Mouse (Mus musculus): ENCODE measurements around the gene Zglp1. TPM values are rescaled to one million over a fixed set of nuclear protein-coding genes. Genes with fewer than 3 reads are reported as not detected.

Gene Zglp1
- polyA plus RNA-seq, 1 experiment from 2014 or later, result 1.1 TPM

- ATAC-seq (ENCODE audit: insufficient number of reproducible peaks, insufficient read depth, low FRiP score, low read depth), result no peak
- H3K36me3 ChIP-seq (ENCODE audit: control insufficient read depth, insufficient read depth, low read length), result no peaks in the 10 kb centered on the region
- H3K27ac ChIP-seq (replicated peaks in 1 of 2; ENCODE audit: control insufficient read depth in 1 of 2, insufficient read depth in 1 of 2, low read depth in 2 of 2, low read length in 2 of 2), result no peak overlapping the region
- WGBS, result 3% methylated on average over 22 of the region's 22 CpGs
- peak overlapping the region; percentile 71 for H3K4me2 ChIP-seq (ENCODE audit: low read length)
- peaks cover 3% of the 10 kb centered on the region; the same call in 1 of the 2 replicates for H3K9me3 ChIP-seq (ENCODE audit: control insufficient read depth, low read length)
- H3K27me3 ChIP-seq (ENCODE audit: control insufficient read depth, insufficient read depth, low read length), result peaks cover 73% of the 10 kb centered on the region
- H3K9ac ChIP-seq (ENCODE audit: low read length), result 0 out of 2 replicates have a peak overlapping the region, but pooled peaks have one; percentile 19
- peaks cover 25 to 40% of the 10 kb centered on the region in 2 experiments for H3K4me1 ChIP-seq (ENCODE audit: control insufficient read depth in 2 of 2, insufficient read depth in 2 of 2, low read length in 2 of 2)
- peak overlapping the region in 1 of 2 experiments; percentile 36; a peak in 2 of 4 replicates for H3K4me3 ChIP-seq (ENCODE audit: control insufficient read depth in 1 of 2, insufficient read depth in 1 of 2, low read depth in 1 of 2, low read length in 2 of 2)
Measured at GRCm38 (mm10) chr9:21036666-21037065, 30.2 kb downstream of the Zglp1 start.

DNA sequence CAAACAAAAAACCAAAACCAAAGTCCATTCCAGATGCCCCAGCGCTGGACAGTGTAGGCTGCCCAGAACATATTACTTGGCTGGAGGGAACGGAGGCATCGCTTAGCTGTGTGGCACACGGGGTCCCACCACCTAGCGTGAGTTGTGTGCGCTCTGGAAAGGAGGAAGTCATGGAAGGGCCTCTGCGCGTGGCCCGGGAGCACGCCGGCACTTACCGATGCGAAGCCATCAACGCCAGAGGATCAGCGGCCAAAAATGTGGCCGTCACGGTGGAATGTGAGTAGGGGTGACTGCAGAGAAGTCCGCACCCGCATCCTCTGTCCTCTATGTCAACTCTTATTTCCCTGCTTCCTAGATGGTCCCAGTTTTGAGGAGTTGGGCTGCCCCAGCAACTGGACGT lies 30.7 kb downstream of the Zglp1 start:
- peaks cover 3% of the 10 kb centered on the region; the same call in 1 of the 2 replicates for H3K9me3 ChIP-seq (ENCODE audit: control insufficient read depth, low read length)
- no peak overlapping the region for H3K27ac ChIP-seq (replicated peaks in 1 of 2; ENCODE audit: control insufficient read depth in 1 of 2, insufficient read depth in 1 of 2, low read depth in 2 of 2, low read length in 2 of 2)
- no peak for ATAC-seq (ENCODE audit: insufficient number of reproducible peaks, insufficient read depth, low FRiP score, low read depth)
- peaks cover 26 to 42% of the 10 kb centered on the region in 2 experiments for H3K4me1 ChIP-seq (ENCODE audit: control insufficient read depth in 2 of 2, insufficient read depth in 2 of 2, low read length in 2 of 2)
- no peak overlapping the region for H3K9ac ChIP-seq (ENCODE audit: low read length)
- WGBS, result 6% methylated on average over 20 of the region's 20 CpGs
- H3K4me3 ChIP-seq (ENCODE audit: control insufficient read depth in 1 of 2, insufficient read depth in 1 of 2, low read depth in 1 of 2, low read length in 2 of 2), result peak overlapping the region in 1 of 2 experiments; percentile 36; a peak in 1 of 4 replicates
- peak overlapping the region; percentile 71; the same call in 1 of the 2 replicates for H3K4me2 ChIP-seq (ENCODE audit: low read length)
- no peaks in the 10 kb centered on the region for H3K36me3 ChIP-seq (ENCODE audit: control insufficient read depth, insufficient read depth, low read length)
- peaks cover 75% of the 10 kb centered on the region for H3K27me3 ChIP-seq (ENCODE audit: control insufficient read depth, insufficient read depth, low read length)

DNA sequence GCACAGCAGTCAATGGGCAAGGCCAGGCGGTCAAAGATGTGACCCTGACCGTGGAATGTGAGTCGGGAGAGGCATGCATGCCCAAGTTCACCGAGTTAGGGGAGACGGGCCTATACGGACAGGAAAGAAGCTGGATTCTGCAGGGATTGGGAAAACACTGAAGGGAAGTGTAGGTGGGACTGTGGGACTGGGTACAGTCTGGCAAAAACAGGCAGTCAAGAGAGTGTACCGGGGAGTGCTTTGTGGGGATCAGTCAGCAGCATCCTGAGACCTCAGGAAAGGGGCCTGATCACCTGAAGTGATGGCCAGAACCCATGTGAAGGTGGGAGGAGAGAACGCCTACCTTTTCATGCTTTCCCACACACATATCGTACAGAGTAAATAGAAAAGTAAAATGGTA lies 31.3 kb downstream of the Zglp1 start:
- Histone ChIP-seq H3K4me1 (ENCODE audit: control insufficient read depth in 2 of 2, insufficient read depth in 2 of 2, low read length in 2 of 2) (peaks cover 28 to 43% of the 10 kb centered on the region in 2 experiments), H3K9ac (ENCODE audit: low read length) (no peak overlapping the region), H3K36me3 (ENCODE audit: control insufficient read depth, insufficient read depth, low read length) (no peaks in the 10 kb centered on the region), H3K4me2 (ENCODE audit: low read length) (no peak overlapping the region), H3K9me3 (ENCODE audit: control insufficient read depth, low read length) (peaks cover 3% of the 10 kb centered on the region; the same call in 1 of the 2 replicates), H3K4me3 (ENCODE audit: control insufficient read depth in 1 of 2, insufficient read depth in 1 of 2, low read depth in 1 of 2, low read length in 2 of 2) (no peak overlapping the region), H3K27me3 (ENCODE audit: control insufficient read depth, insufficient read depth, low read length) (peaks cover 75% of the 10 kb centered on the region), H3K27ac (replicated peaks in 1 of 2; ENCODE audit: control insufficient read depth in 1 of 2, insufficient read depth in 1 of 2, low read depth in 2 of 2, low read length in 2 of 2) (no peak overlapping the region)
- ATAC-seq (ENCODE audit: insufficient number of reproducible peaks, insufficient read depth, low FRiP score, low read depth), result no peak
- 32% methylated on average over 9 of the region's 9 CpGs for whole genome bisulfite sequencing

DNA sequence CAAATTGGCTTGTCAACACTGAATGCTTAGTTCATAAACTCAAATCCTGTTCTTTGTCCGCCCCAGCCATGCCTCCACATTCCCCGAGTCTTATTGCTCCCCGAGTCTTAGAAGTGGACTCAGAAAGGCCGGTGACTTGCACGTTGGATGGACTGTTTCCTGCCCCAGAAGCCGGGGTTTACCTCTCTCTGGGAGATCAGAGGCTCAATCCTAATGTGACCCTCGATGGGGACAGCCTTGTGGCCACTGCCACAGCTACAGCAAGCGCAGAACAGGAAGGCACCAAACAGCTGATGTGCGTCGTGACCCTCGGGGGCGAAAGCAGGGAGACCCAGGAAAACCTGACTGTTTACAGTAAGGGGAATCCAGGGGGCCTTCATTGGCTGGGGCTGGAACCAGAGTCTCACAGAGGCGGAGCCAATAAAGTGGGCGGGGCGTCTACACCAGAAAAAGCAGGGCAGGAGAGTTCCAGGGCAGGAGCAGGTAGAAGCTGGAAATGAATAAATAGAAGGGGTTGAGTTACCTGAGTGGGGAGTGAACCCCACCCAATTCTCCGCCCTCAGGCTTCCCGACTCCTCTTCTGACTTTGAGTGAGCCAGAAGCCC lies 32.3 kb downstream of the Zglp1 start:
- no peak for ATAC-seq (ENCODE audit: insufficient number of reproducible peaks, insufficient read depth, low FRiP score, low read depth)
- no peak overlapping the region for H3K4me2 ChIP-seq (ENCODE audit: low read length)
- peaks cover 35 to 53% of the 10 kb centered on the region in 2 experiments for H3K4me1 ChIP-seq (ENCODE audit: control insufficient read depth in 2 of 2, insufficient read depth in 2 of 2, low read length in 2 of 2)
- H3K27me3 ChIP-seq (ENCODE audit: control insufficient read depth, insufficient read depth, low read length), result peaks cover 80% of the 10 kb centered on the region
- no peak overlapping the region for H3K27ac ChIP-seq (replicated peaks in 1 of 2; ENCODE audit: control insufficient read depth in 1 of 2, insufficient read depth in 1 of 2, low read depth in 2 of 2, low read length in 2 of 2)
- no peaks in the 10 kb centered on the region for H3K36me3 ChIP-seq (ENCODE audit: control insufficient read depth, insufficient read depth, low read length)
- H3K9ac ChIP-seq (ENCODE audit: low read length), result no peak overlapping the region
- H3K4me3 ChIP-seq (ENCODE audit: control insufficient read depth in 1 of 2, insufficient read depth in 1 of 2, low read depth in 1 of 2, low read length in 2 of 2), result no peak overlapping the region
- peaks cover 3% of the 10 kb centered on the region; the same call in 1 of the 2 replicates for H3K9me3 ChIP-seq (ENCODE audit: control insufficient read depth, low read length)
- 5% methylated on average over 17 of the region's 17 CpGs for WGBS

DNA sequence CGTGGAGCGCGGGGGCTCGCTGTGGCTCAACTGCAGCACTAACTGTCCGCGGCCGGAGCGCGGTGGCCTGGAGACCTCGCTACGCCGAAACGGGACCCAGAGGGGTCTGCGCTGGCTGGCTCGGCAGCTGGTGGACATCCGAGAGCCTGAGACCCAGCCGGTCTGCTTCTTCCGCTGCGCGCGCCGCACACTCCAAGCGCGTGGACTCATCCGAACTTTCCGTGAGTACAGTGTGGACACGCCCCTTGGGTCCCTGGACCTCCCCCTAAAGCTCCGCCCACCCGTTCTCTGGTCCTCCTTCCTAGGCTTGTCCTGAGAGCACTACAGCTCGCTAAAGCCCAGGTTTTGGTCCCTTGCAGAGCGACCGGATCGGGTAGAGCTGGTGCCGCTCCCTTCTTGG lies 33.8 kb downstream of the Zglp1 start:
- H3K4me1 ChIP-seq (ENCODE audit: control insufficient read depth in 2 of 2, insufficient read depth in 2 of 2, low read length in 2 of 2), result peaks cover 39 to 58% of the 10 kb centered on the region in 2 experiments
- peak; percentile 27; the same call in 1 of the 2 replicates for ATAC-seq (ENCODE audit: insufficient number of reproducible peaks, insufficient read depth, low FRiP score, low read depth)
- peak overlapping the region; percentile 65 for H3K9ac ChIP-seq (ENCODE audit: low read length)
- no peak overlapping the region for H3K27ac ChIP-seq (replicated peaks in 1 of 2; ENCODE audit: control insufficient read depth in 1 of 2, insufficient read depth in 1 of 2, low read depth in 2 of 2, low read length in 2 of 2)
- 1% methylated on average over 34 of the region's 34 CpGs for WGBS
- peak overlapping the region; percentile 83 for H3K4me2 ChIP-seq (ENCODE audit: low read length)
- peak overlapping the region; percentile 54 to 55 for H3K4me3 ChIP-seq (ENCODE audit: control insufficient read depth in 1 of 2, insufficient read depth in 1 of 2, low read depth in 1 of 2, low read length in 2 of 2)
- H3K36me3 ChIP-seq (ENCODE audit: control insufficient read depth, insufficient read depth, low read length), result no peaks in the 10 kb centered on the region
- H3K27me3 ChIP-seq (ENCODE audit: control insufficient read depth, insufficient read depth, low read length), result peaks cover 71% of the 10 kb centered on the region
- no peaks in the 10 kb centered on the region for H3K9me3 ChIP-seq (ENCODE audit: control insufficient read depth, low read length)

DNA sequence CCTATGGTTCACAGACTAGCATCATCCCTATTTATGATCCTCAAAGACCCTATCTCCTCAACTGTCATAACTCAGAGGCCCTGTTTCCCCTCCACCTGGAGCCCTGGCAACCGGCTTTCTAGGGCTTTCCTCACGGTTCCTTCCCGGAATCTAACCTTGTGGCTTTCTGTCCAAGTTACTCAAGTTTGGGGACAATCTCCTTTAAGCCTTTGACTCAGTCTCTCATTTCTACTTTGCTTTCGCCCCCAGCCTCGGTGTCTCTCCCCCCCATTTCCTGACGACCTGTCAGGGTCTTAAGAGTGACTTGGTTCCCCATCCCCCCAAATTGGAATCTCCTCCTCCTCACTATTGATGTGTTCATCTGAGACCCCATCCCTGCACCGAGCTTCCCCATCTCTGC lies 34.4 kb downstream of the Zglp1 start:
- Histone ChIP-seq H3K4me2 (ENCODE audit: low read length) (peak overlapping the region; percentile 83), H3K27ac (replicated peaks in 1 of 2; ENCODE audit: control insufficient read depth in 1 of 2, insufficient read depth in 1 of 2, low read depth in 2 of 2, low read length in 2 of 2) (no peak overlapping the region), H3K9me3 (ENCODE audit: control insufficient read depth, low read length) (no peaks in the 10 kb centered on the region), H3K9ac (ENCODE audit: low read length) (no peak overlapping the region; the same call in 1 of the 2 replicates), H3K4me1 (ENCODE audit: control insufficient read depth in 2 of 2, insufficient read depth in 2 of 2, low read length in 2 of 2) (peaks cover 35 to 53% of the 10 kb centered on the region in 2 experiments), H3K27me3 (ENCODE audit: control insufficient read depth, insufficient read depth, low read length) (peaks cover 65% of the 10 kb centered on the region), H3K4me3 (ENCODE audit: control insufficient read depth in 1 of 2, insufficient read depth in 1 of 2, low read depth in 1 of 2, low read length in 2 of 2) (peak overlapping the region; percentile 40 to 54; a peak in 3 of 4 replicates), H3K36me3 (ENCODE audit: control insufficient read depth, insufficient read depth, low read length) (no peaks in the 10 kb centered on the region)
- 3% methylated on average over 7 of the region's 7 CpGs for WGBS
- ATAC-seq (ENCODE audit: insufficient number of reproducible peaks, insufficient read depth, low FRiP score, low read depth), result no peak

DNA sequence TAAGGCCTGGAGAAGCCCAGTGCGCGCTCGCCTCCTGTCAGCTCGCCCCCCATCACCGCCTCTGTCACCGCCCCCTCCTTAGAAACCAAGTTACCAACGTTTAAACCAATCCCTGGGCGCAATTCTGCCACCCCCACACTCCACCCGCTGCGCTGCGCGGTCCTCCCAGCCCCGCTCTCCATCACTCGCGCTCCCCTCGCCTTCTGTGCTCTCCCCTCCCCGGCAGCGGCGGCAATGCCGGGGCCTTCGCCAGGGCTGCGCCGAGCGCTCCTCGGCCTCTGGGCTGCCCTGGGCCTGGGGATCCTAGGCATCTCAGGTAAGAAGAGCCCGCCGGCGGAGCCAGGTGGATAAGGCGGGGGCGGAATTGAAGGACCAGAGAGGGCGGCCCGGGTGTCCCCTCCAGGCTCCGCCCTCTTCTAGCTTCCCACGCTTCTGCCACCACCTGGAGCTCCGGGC lies 35.0 kb downstream of the Zglp1 start, which contains the start of gene Icam5:
Icam5 (plus strand) TSS at position 178 of the 456 bp plus-strand sequence.
- Histone ChIP-seq H3K4me3 (ENCODE audit: control insufficient read depth in 1 of 2, insufficient read depth in 1 of 2, low read depth in 1 of 2, low read length in 2 of 2) (peak within 1 kb of the TSS; percentile 54 to 55), H3K36me3 (ENCODE audit: control insufficient read depth, insufficient read depth, low read length) (no peaks in the 10 kb centered on the region), H3K27ac (replicated peaks in 1 of 2; ENCODE audit: control insufficient read depth in 1 of 2, insufficient read depth in 1 of 2, low read depth in 2 of 2, low read length in 2 of 2) (0 out of 4 replicates have a peak within 1 kb of the TSS, but pooled peaks of 1 of the 2 experiments have one; percentile 29), H3K9me3 (ENCODE audit: control insufficient read depth, low read length) (no peaks in the 10 kb centered on the region), H3K4me1 (ENCODE audit: control insufficient read depth in 2 of 2, insufficient read depth in 2 of 2, low read length in 2 of 2) (peaks cover 32 to 47% of the 10 kb centered on the region in 2 experiments), H3K4me2 (ENCODE audit: low read length) (peak within 1 kb of the TSS; percentile 83), H3K9ac (ENCODE audit: low read length) (peak within 1 kb of the TSS; percentile 65), H3K27me3 (ENCODE audit: control insufficient read depth, insufficient read depth, low read length) (peaks cover 59% of the 10 kb centered on the region)
- ATAC-seq (ENCODE audit: insufficient number of reproducible peaks, insufficient read depth, low FRiP score, low read depth), result no peak
- under 1% methylated on average over 29 of the region's 35 CpGs for WGBS
